Mouse (Mus musculus): ENCODE data around the gene Zfp651. TPM values are rescaled to one million over a fixed set of nuclear protein-coding genes. Genes with fewer than 3 reads are reported as not detected.
A peak's percentile ranks its signal among the peaks of the same experiment; 100 is the strongest.

Zfp651 gene
- polyA plus RNA-seq (2021): 64.7 TPM

DNA sequence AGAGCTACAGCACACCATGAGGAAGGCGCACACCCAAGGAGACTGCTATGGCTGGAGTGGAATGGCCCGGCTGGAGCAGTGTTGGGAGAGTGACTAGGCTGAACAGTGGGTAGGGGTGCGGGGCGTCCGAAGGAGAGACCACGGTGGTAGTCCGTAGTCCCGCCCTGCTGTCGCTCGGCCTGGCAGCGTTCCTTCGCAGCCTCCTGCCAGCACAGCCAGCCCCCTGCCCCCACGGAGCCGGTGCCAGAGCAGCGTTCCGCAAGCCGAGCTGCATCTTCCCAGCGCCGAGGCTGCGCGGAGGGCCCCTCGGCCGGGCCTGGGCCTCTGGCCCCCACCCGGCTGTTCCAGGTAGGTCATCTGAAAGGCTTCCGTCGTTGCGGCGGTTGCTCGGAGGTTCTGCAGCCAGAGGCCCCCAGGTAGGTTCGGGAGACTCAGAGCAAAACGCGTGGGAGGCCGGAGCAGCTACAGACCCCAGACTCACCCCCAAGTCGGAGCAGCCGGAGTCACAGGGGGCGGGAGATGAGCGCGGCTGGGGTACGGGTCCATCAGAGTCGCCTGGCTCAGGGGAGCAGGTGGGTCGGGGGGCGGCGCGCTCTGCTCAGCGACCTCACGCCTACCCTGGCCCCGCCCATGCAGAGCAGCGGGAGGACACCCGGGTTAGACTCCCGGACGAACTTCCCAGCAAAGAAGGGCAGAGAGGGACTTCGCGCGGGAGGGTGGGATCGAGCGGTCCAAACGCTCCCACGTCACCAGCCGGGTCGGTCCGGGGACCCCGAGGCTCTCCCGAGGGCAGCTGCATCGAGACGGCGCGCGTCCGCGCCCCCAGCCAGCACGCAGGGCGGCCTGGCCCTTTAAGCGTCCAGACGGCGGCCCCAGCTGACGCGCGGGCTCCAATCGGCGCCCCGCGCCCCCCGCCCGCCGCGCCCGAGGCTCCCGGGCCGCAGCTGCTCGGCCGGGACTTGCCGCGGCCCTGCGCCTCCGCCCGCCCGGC, at the start of gene Zfp651:
Gene Zfp651, plus strand, starts transcription at position 240 of the 991 bp plus-strand sequence.
- in situ Hi-C loops (cut with MboI; ENCODE audit: low pct_unique_long_range_greater_than_20kb): no loop called here
- ChIA-PET POLR2A (interaction anchor here (1.0 to 2.5 kb wide), 6 partner anchors 8 to 71 kb away, joined by 3 to 6 read pairs (median 4); no protein-coding TSS in a partner anchor), CTCF (interaction anchor here (1.4 to 2.7 kb wide), 3 partner anchors 62 to 90 kb away, joined by 3 to 7 read pairs (median 5); no protein-coding TSS in a partner anchor)
- no peak for DNase-seq (ENCODE audit: low read depth, low spot score)
- no peaks in the 10 kb centered on the region for H3K27me3 ChIP-seq
- no peak for TF ChIP-seq CTCF (IDR thresholded peaks at IDR 0.05)
- ATAC-seq: peak; percentile 48

DNA sequence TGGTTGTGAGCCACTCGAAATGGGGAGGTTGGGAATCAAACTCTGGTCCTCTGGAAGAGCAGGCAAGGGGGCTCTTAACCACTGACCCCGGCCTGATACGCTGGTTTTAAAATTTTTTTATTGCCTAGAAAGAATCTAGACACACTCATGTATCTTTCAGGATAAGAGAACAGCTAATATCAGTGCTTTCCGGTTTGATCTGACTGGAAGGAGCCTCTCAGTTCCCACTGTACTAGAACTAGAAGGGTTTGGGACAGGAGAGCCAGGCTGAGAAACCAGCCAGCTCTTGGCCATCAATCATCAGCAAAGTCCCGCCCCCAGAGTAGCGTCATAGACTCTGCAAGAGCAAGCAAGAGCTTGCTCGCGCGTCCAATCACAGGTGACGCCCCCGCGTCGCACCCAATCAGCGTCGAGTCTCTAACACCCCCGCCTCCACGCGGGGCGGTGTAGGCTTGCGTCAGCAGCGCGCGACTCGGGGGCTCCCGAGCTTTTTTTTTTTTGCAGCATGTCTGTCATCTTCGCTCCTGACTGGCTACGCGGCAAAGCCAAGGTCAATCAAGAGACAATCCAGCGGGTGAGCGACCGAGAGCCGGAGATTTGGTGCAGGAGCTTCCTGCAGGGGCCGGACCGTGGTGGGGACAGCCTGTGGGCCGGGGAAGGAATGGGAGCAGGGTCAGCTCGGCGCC, 49.1 kb upstream of the Zfp651 start, which contains the start of gene Ss18l2:
Gene Ss18l2, plus strand, starts transcription at position 432 of the 686 bp plus-strand sequence.
- peak; percentile 83 for DNase-seq (ENCODE audit: low read depth, low spot score)
- no peaks in the 10 kb centered on the region for H3K27me3 ChIP-seq
- in situ Hi-C loops (cut with MboI; ENCODE audit: low pct_unique_long_range_greater_than_20kb): no loop called here
- peak; percentile 92 for ATAC-seq
- TF ChIP-seq CTCF (IDR thresholded peaks at IDR 0.05): no peak
- ChIA-PET POLR2A (interaction anchor here (0.7 to 1.7 kb wide), 3 partner anchors 10 to 1016 kb away, joined by 3 to 9 read pairs (median 3); partner anchors contain the start of gene Nktr), CTCF (interaction anchor here (0.8 kb wide), 1 partner anchor 15 kb away, joined by 4 read pairs; no protein-coding TSS in a partner anchor)

DNA sequence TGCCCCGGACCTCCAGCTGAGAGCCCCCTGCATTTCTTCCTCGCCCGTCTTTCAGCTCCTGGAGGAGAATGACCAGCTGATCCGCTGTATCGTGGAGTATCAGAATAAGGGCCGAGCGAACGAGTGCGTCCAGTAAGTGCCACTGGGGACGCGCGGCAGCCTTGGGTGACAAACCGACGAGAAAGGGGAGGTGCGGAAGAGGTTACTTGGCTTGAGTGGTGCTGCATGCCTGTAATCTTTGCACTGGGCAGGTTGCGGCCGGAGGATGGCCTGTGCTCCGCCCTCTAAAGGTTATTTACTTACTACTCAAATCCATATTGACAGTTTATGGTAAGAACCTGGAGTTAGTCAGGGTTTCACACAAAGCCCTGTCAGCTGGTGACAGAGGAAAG, 48.5 kb upstream of the Zfp651 start:
- DNase-seq (ENCODE audit: low read depth, low spot score): no peak
- ChIA-PET CTCF (interaction anchor here (0.8 kb wide), 1 partner anchor 15 kb away, joined by 4 read pairs; no protein-coding TSS in a partner anchor), POLR2A (interaction anchor here (0.9 to 1.7 kb wide), 2 partner anchors 9 to 12 kb away, joined by 3 to 9 read pairs; partner anchors contain the start of gene Nktr)
- peak; percentile 37 for ATAC-seq
- H3K27me3 ChIP-seq: no peaks in the 10 kb centered on the region
- in situ Hi-C loops (cut with MboI; ENCODE audit: low pct_unique_long_range_greater_than_20kb): no loop called here
- TF ChIP-seq CTCF (IDR thresholded peaks at IDR 0.05): no peak

DNA sequence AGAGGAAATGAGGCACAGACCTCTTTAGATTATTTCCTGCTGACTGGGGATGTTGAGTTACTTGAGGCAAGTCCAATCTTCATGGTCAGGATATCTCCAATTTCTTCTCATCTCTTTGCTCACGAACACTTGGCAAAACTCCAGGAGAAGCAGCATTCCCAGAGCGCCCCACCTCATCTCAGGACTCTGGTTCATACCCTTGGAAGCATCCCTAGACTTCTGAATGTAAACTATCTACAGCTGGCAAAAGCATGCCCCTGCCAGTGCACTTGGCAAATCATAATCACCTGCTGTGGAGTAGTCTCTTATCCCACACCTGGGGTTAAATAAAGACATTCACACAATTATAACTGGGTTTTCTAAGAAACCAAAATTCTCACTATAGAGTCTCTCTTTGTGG, 42.1 kb upstream of the Zfp651 start:
- no peak for DNase-seq (ENCODE audit: low read depth, low spot score)
- H3K27me3 ChIP-seq: no peaks in the 10 kb centered on the region
- in situ Hi-C loops (cut with MboI; ENCODE audit: low pct_unique_long_range_greater_than_20kb): no loop called here
- CTCF ChIA-PET: no interaction called here
- ATAC-seq: no peak
- POLR2A ChIA-PET: no interaction called here
- no peak for TF ChIP-seq CTCF (IDR thresholded peaks at IDR 0.05)

DNA sequence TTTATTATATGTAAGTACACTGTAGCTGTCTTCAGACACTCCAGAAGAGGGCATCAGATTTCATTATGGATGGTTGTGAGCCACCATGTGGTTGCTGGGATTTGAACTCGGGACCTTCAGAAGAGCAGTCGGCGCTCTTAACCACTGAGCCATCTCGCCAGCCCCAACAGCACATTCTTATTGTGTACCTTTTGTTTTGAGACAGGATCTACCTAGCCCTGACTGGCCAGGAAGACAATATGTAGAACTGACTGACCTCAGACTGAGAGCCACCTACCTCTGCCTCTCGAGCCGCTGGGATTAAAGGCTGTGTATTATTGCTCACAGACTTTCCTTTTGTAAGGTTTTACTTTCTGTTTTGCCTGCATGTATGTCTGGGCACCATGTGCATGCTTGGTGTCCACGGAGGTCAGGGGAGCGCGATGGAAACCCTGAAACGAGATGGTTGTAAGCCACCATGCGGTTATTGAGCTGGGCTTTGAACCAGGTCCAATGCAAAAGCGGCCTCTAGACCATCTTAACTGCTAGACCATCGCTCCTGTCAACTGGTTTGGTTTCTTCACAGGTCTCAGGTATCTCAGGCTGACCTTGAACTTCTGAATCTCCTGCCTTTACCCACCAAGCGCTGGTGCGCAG, 40.9 kb upstream of the Zfp651 start:
- H3K27me3 ChIP-seq: no peaks in the 10 kb centered on the region
- no peak for ATAC-seq
- POLR2A ChIA-PET: no interaction called here
- no peak for DNase-seq (ENCODE audit: low read depth, low spot score)
- TF ChIP-seq CTCF (IDR thresholded peaks at IDR 0.05): no peak
- in situ Hi-C loops (cut with MboI; ENCODE audit: low pct_unique_long_range_greater_than_20kb): no loop called here
- CTCF ChIA-PET: no interaction called here

DNA sequence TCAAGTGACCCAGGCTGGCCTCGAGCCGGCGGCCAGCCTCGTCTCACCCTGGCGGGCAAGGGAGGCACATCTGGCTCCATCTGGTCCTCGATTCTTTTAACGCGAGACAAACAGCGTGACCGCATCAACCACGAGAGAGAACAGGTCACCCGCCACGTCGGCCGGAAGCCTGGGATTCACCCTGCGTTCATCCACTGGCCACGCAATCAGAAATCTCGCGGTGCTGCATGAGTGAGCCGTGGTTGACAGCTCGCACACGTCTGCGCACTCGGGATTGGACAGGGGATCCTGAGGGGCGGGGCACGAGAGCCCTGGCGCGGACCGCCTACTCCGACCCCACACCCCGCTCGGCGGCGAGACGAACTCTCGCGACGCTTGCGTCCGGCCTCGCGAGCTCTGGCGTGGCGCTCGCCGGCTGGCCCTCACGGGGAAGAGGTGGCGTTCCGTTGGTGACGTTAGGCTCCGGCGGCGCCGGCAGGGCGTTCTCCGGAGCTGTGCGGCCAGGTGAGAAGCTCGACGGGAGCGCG, 40.3 kb upstream of the Zfp651 start, which contains the start of gene Nktr:
Gene Nktr, plus strand, starts transcription at position 378 of the 527 bp plus-strand sequence.
- ChIA-PET CTCF (no interaction called here), POLR2A (interaction anchor here (0.7 to 1.7 kb wide), 6 partner anchors 9 to 137 kb away, joined by 3 to 9 read pairs (median 4); partner anchors contain the start of genes Sec22c and Ss18l2)
- TF ChIP-seq CTCF (IDR thresholded peaks at IDR 0.05): no peak
- ATAC-seq: peak; percentile 92
- in situ Hi-C loops (cut with MboI; ENCODE audit: low pct_unique_long_range_greater_than_20kb): no loop called here
- no peaks in the 10 kb centered on the region for H3K27me3 ChIP-seq
- DNase-seq (ENCODE audit: low read depth, low spot score): peak; percentile 84

DNA sequence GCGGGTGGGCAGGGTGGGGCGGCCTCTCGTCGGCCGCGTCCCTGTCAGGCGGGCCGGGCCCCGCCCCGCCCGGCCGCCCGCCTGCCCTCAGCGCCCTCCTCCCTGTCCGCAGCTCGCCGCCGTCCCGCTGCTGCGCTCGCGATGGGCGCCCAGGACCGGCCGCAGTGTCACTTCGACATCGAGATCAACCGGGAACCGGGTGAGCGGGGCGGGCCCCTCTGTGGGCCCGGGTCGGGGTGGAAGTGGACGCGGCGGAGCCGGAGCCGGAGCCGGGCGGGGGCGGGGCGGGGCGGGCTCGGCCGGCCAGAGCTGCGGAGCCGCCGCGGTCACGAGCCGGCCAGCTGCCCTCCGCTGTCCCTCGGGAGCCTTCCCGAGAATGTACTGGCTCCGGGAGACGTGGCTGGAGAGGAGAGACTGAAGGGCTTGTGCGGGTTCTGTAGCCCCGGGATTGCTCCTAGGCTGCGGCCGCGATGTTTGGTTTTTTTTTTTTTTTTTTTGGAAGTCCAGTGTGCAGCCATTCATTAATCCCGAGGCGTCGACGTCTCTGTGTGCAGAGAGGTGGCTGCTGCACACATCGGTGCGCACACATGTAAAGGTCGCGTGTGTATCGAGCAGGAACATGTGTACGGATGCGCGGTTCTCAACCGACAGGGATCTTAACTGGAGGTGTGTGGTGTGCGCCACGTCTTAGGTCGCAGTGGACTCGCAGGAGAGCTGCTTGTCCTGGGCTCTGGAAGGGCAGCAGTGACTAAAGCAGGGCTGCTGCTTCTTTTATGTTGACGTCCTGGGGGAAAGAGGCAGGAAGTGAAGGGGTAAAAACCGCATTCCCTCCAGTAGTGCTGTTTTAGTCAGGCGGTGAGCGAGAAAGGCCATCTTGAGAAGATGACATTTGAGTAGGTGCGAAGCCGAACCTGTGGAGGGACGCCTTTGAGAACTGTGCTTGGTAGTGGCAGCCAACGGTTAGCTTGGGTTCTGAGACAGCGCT, 39.5 kb upstream of the Zfp651 start:
- peak; percentile 53 for ATAC-seq
- TF ChIP-seq CTCF (IDR thresholded peaks at IDR 0.05): no peak
- CTCF ChIA-PET: interaction anchor here (0.8 to 1.1 kb wide), 3 partner anchors 10 to 200 kb away, joined by 3 to 5 read pairs (median 4); no protein-coding TSS in a partner anchor
- H3K27me3 ChIP-seq: no peaks in the 10 kb centered on the region
- DNase-seq (ENCODE audit: low read depth, low spot score): no peak
- POLR2A ChIA-PET: interaction anchor here (0.7 to 1.7 kb wide), 8 partner anchors 10 to 137 kb away, joined by 3 to 9 read pairs (median 4); partner anchors contain the start of genes Sec22c, Ss18l2 and Zfp651
- in situ Hi-C loops (cut with MboI; ENCODE audit: low pct_unique_long_range_greater_than_20kb): no loop called here

DNA sequence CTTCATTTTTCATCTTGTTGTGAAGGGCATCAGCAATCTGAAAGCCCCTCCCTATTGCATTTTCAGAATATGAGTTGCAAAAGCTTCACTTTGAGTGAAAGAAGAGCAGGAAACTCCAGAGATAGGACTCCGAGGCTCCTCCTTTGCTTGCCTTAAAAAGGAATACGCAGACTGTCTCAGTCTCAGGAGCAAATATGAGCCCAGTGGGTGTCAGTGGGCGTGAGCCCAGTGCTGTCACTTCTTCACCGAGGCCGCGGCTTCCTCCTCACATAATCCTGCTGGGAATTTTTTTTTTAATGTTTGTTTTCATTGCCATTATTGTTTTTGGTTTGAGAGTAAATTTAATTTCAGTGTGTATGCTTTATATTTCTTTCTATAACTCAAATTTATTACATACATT, 18.6 kb upstream of the Zfp651 start:
- CTCF ChIA-PET: no interaction called here
- no peaks in the 10 kb centered on the region for H3K27me3 ChIP-seq
- POLR2A ChIA-PET: no interaction called here
- TF ChIP-seq CTCF (IDR thresholded peaks at IDR 0.05): no peak
- ATAC-seq (no peak), DNase-seq (ENCODE audit: low read depth, low spot score) (no peak)
- in situ Hi-C loops (cut with MboI; ENCODE audit: low pct_unique_long_range_greater_than_20kb): no loop called here

DNA sequence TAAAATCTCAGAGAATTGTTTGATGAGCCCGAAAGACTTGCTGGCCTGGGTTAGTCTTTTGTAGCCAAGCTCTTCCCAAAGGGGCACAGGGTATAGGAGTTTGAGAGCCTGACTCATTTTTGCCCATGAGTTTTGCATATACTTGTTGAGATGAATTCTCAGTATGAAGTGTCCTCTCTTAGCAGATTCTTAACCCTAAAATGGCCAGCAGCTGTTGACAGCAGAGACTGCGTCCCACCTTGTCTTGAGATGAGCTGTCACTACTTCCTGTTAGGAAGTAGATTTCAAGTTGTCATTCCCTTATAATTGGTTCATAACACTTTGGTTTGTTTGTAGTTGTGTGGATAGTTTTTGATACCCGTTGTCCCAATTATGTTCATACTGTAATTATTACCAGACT, 18.0 kb upstream of the Zfp651 start:
- in situ Hi-C loops (cut with MboI; ENCODE audit: low pct_unique_long_range_greater_than_20kb): no loop called here
- no peaks in the 10 kb centered on the region for H3K27me3 ChIP-seq
- ATAC-seq (no peak), DNase-seq (ENCODE audit: low read depth, low spot score) (no peak)
- no peak for TF ChIP-seq CTCF (IDR thresholded peaks at IDR 0.05)
- ChIA-PET POLR2A (no interaction called here), CTCF (interaction anchor here (1.4 kb wide), 1 partner anchor 12 kb away, joined by 4 read pairs; no protein-coding TSS in a partner anchor)
